Mouse (Mus musculus) C2C12 (cell line): ENCODE data around the gene Ccdc57.

Experiments used
- CTCF ChIP-seq: IDR thresholded peaks from one replicate; pipeline ENCODE4 v1.5.1; 2011; ENCODE audit not compliant: control insufficient read depth, insufficient read depth, insufficient read length
- MAX ChIP-seq: IDR thresholded peaks from one replicate; pipeline ENCODE4 v1.6.1; 2011; ENCODE audit warnings: mild to moderate bottlenecking, control low read depth
- MYOD1 ChIP-seq: IDR thresholded peaks from one replicate; pipeline ENCODE4 v1.6.1; 2011; ENCODE audit warnings: low read depth; ENCODE audit not compliant: control insufficient read depth, insufficient read length
- MYOG ChIP-seq: IDR thresholded peaks from one replicate; pipeline ENCODE4 v1.6.1; 2011; ENCODE audit not compliant: control insufficient read depth, insufficient read length; ENCODE audit errors: extremely low read depth
- USF1 ChIP-seq: IDR thresholded peaks from one replicate; pipeline ENCODE4 v1.6.1; 2011; ENCODE audit warnings: low read depth, mild to moderate bottlenecking, control low read depth, moderate library complexity

GRCm38 (mm10) chr11:120862819-120863218, 69.9 kb downstream of the Ccdc57 start:
- TF ChIP-seq CTCF (no peak), USF1 (no peak), MAX (no peak), MYOD1 (no peak), MYOG (no peak)
